Mouse (Mus musculus): Measurements from ENCODE around the gene Hbq1b.

Gene Hbq1b

DNA sequence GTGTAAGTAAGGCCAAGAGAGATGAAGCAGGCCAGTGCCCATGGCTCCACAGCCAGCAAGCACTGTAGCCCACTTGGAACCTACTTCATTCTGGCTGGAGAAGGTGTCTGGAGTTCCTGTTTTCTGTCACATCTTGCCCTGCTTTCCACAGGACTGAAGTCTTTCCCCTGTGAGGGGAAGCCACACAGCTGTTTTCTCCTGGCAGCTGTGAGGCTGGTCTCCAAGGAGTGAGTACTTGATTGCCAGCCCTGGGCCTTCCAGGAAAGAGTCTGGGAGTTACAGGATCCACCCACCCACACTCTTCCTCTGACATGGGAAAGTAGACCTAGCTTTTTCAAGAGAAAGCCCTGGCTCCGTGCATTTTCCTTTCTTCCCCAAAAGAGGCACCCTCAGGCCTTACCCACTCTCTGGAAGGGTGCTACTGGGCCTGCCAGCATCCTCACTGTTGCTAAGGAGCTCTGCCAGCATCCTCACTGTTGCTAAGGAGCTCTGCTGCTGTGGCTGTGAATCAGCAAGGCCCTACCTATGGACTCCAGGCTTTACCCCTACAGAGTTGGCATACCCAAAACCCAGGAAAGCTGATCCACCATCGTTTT, 16.2 kb downstream of the Hbq1b start:
- no peak for DNase-seq

DNA sequence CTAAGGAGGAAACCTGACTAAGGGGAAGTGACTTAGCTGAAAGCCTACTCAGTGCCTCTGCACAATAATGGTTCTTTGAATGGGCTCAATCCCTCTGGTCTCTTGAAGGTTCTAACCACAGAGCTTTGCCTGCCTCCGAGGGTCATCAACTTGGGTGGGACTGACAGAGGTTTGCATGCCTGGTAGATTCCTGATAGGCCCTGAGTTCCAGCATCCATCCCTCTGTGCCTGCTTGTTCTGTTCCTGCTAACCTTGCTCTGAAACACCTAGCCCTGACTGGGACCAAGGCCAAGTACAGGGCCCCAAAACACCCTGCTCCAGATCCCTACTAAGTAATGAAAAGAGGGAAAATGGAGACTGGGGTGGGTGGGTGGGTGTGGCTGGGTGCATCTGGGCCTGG, 16.7 kb downstream of the Hbq1b start:
- no peak for DNase-seq

DNA sequence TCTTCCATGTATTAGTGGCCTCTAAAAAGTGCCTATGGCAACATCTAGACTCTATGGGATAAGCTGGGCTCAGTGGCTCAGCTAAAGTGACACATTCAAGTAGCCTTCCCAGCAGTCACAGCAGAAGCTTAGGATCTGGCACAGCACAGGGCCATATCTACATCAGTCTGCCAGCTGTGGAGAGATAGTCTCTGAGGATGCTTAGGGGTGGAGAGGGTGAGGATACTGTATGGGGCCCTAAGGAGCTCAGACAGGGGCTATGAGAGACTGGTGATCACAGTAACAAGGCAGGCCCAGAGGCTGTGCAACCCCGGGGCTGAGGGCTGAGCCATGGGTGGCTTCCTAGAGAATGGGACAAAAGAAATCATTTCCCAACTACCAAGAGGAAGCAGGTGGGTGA, 20.2 kb downstream of the Hbq1b start:
- no peak for DNase-seq

DNA sequence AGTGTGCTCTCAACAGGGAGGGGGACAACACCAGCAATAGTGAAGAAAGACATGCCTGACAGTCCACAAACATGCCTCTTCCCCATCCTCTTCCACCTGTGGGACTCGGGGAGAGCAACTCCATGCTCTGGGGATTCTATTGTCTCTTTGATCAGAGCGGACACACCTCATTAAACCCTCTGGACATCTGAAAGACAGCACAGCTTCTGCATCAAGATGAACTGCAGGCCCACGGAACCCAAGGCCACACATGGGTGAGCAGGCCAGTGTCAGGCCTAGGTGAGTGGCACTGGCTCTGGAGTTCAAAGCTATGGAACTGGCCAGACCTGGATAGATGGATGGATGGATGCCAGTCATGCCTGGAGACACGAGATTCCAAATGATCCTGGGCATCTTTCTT, 22.7 kb downstream of the Hbq1b start:
- no peak for DNase-seq

DNA sequence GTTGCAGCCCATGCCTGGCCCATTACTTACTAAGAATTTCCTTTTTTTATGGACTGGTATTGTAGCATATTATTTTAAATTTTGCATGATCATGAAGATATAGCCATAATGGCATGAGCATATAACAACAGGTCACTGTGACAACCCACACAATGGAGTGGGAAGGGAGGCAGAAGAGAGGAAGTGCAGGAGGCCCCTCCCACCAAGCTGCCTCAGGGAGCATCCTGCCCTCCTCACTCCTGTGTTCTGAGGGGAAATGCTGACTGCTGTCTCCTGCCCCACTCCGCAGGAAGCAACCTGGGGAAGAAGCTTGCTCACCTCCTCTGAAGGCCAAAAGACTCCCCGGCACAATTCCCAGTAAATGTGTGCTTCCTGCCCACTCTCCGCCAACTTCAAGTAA, 23.2 kb downstream of the Hbq1b start:
- DNase-seq, result no peak

DNA sequence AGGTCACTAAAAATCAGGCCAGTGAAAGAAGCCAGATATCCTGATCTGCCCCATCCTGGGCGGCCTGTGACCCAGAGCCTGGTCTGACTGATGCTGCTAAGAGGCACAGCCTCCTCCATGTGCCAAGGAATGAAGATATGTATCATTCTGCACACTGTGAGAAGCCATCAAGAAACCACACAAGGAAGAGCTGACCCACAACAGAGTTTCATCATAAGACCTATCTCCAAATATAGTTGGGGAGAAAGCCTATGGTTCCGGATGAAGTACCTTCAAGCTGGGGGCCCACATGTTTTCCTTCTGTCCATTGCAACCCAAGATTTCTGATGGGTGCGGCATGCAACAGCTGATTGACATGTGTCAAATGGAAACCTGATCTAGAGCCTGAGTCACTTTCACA, 29.2 kb downstream of the Hbq1b start:
- no peak for DNase-seq

DNA sequence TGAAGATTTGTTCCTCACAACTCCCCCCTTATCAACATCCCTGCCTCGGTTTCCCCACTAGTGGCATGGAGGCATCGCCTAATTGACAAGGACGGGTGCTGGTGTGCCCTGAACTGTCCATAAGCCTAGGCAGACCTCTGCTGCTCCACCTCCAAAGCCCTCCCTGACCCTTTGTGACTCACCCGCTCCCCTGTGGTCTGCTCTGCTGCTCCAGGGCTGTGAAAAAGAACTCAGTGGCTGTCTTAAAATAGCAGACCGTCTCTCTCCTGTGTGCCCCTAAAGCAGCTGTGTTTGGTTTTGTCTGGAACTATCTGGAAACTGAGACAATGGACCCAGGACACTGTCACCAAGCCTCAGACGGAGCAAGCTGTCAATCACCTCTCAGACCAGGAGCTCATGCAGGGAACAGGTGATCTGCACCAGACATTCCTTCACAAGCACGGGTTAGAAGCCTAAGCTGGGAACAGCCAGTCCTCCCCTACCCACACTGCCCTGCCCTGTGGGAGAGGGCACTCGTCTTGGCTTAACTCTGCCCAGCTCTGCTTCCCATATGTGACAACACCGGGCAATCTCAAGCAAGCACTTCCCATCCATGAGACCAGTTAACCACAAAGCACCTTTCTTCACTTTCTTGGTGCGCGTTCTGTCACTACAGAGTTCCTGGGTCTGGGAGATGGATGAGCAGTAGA, 33.9 kb downstream of the Hbq1b start:
- no peak for DNase-seq

DNA sequence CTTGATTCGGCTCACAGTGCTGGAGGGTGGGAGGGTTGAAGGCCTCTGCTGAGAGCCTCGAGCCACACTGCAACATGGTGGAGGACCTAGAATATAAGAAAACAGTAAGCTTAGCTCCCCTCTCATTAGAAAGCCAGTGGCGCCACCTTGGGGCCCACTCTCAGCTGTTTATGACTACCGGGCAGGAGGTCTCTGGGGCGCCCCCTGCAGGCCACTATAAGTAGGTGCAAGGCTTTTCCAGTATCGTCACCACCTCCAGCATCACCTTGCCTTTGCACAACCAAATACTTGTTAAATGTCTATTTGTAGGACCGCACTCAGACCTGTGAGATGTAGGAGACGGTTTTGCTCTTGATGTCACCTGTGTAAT, 34.4 kb downstream of the Hbq1b start:
- peak in 1 of 2 experiments; percentile 45 for DNase-seq

DNA sequence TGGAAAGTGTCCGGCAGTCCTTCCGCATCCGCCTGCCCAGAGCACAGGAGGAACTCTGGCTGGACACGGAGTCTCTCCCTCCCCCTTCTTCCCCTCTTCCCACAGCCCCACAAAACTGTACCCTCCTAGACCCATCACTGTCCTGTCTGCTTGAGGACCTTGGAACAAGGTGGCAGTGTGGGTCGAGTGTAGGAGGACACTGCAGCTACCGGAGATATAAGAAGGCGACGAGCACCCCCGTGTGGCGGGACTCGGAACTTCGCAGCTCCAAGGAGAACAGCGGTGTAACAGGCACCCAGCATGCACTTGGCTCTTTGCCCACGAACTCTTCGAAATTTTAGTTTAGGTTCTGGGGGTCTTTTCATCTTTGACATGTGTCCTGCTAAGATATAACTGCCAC, 37.8 kb downstream of the Hbq1b start:
- DNase-seq, result peak; percentile 48 to 79

DNA sequence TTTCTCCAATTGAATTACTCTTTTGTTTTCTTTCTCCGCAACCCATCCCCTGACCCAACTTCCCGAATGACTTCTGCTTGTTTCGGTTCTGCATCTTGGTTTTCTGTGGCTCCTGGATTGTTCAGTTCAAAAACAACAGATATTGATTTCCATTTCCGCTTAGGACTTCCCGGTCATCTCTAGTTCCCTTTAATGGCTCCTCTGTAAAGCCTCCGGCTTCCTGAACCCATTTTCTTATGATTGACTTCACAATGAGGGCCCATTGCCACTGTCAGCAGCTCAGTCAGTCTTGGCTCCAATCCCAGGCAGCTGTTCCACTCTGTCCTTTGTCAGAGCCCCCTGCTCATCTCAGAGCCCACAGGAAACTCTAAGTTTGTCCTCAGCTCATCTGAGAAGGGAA, 44.3 kb downstream of the Hbq1b start:
- DNase-seq, result no peak

DNA sequence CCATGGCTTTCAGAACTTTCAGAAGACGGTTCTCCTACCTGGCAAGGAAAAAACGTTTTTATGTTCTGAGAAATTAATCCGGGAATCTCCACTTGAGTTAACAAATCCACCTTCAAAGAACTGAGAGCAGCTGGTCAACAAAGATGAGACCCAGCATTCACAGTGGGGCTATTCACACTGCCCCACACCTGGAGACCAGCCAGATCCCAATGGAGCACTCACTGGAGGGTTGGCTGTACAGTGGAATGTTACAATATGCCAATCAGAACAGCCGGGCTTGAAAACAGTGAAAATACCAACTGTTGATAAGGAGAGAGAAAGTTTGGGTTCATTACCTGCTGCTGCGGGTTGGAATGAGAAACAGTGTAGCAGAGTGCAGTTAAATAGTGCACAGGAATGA, 45.1 kb downstream of the Hbq1b start:
- DNase-seq, result no peak

DNA sequence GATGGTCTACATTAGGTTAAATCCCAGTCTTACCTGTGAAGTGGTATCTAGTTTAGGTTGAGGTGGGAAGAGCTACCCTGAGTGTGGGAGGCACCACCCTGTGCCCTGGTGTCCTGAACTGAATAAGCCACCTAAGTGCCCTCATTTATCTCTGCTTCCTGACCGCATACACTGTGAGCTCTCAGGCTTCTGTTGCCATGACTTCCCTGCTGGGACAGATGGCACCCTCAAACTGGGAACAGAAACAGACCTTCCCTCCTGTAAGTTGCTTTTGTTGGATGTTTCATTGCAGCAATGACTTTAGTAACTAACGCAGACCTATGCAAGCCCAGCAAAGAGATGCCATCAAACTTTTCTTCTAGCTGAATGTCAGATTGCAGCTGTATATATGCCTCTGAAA, 46.5 kb downstream of the Hbq1b start:
- no peak for DNase-seq

DNA sequence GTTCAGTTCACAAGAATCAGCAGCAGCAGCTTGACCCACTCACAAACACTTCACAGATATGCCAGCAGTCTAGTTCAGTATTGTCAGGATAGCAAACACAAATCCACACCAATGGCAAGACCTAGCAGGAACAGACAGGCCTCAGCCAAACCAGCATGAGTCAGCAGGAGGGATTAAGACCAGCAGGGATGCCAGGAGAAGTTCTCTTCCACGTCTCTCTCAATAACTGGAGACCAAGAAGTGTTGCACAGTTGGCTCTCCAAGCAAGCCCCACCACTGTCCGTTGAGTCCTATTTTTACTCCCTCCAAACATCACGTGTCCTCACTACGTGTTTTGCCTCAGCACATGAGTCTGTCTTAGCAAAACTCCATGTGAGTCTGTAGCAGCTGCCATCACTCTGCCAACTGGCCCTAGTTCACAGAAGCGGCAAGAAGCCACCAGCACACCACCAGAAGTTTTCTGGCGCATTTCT, 49.7 kb downstream of the Hbq1b start:
- no peak for DNase-seq

Data from spleen, adult 18-20 months (tissue).